Mouse (Mus musculus) midbrain, postnatal 0 days (tissue): ENCODE data around the gene Fli1. TPM values are rescaled to one million over a fixed set of nuclear protein-coding genes. Genes with fewer than 3 reads are reported as not detected.

Source experiments
- ATAC-seq: fragments of 200-750 bp; cut with Nextera tagmentation; 2 replicates; pipeline ENCODE4 v1.8.0; 2017; ENCODE audit warnings: moderate number of reproducible peaks, mild to moderate bottlenecking, moderate TSS enrichment, moderate library complexity; ENCODE audit not compliant: low FRiP score
- DNase-seq: peaks from one replicate; pipeline ENCODE4 v3.0.0-alpha.2; 2015; ENCODE audit warnings: low spot score
- H3K27ac ChIP-seq: fragments of 300-500 bp; sonication (generic); 2 replicates; pipeline ENCODE4 v1.5.1; 2014; ENCODE audit warnings: low read depth, mild to moderate bottlenecking, low read length, mixed read lengths
- H3K27me3 ChIP-seq: fragments of 300-500 bp; sonication (generic); 2 replicates; pipeline ENCODE4 v1.6.1; 2014; ENCODE audit warnings: low read length, control low read depth, mixed read lengths; ENCODE audit not compliant: insufficient read depth
- H3K36me3 ChIP-seq: fragments of 300-500 bp; sonication (generic); 2 replicates; pipeline ENCODE4 v1.6.1; 2014; ENCODE audit warnings: low read length, control low read depth, mixed read lengths; ENCODE audit not compliant: insufficient read depth
- H3K4me1 ChIP-seq: fragments of 300-500 bp; sonication (generic); 2 replicates; pipeline ENCODE4 v1.6.1; 2014; ENCODE audit warnings: mild to moderate bottlenecking, control low read depth, antibody characterized with exemption, low read length, mixed read lengths; ENCODE audit not compliant: insufficient read depth
- H3K4me2 ChIP-seq: fragments of 300-500 bp; sonication (generic); 2 replicates; pipeline ENCODE4 v1.6.1; 2014; ENCODE audit warnings: low read depth, mild to moderate bottlenecking, low read length, mixed read lengths; ENCODE audit not compliant: poor library complexity, severe bottlenecking
- H3K4me3 ChIP-seq: fragments of 300-500 bp; sonication (generic); 2 replicates; pipeline ENCODE4 v1.5.1; 2014; ENCODE audit warnings: low read depth, mild to moderate bottlenecking, low read length, moderate library complexity
- H3K9ac ChIP-seq: fragments of 300-500 bp; sonication (generic); replicated peaks from 2 replicates; pipeline ENCODE4 v1.6.1; 2014; ENCODE audit warnings: mild to moderate bottlenecking, low read length, moderate library complexity, mixed read lengths; ENCODE audit not compliant: poor library complexity, severe bottlenecking
- H3K9me3 ChIP-seq: fragments of 300-500 bp; sonication (generic); 2 replicates; pipeline ENCODE4 v1.6.1; 2016; ENCODE audit warnings: low read length, control low read depth
- CTCF ChIP-seq: IDR thresholded peaks from 2 replicates; pipeline ENCODE4 v1.5.1; 2016; ENCODE audit warnings: antibody characterized with exemption, mild to moderate bottlenecking
- WGBS: fragments of 180-500 bp; shearing (Covaris S2); extraction: QIAGEN DNeasy Blood & Tissue Kit; methylation state at CpG from one replicate; pipeline ENCODE4 v1.1.7; 2014; 5-methylcytosine and 5-hydroxymethylcytosine counted together
- polyA plus RNA-seq: library from polyadenylated mRNA; unstranded; fragments of >200 nt; fragmentation: Nextera tagmentation; extraction: Ambion mirVana; gene quantifications from 2 replicates; pipeline ENCODE4 v1.2.1, GENCODE M21; 2015
- total RNA-seq: library from RNA; depleted of rRNA; stranded (reverse); fragments of >200 nt; gene quantifications from 2 replicates; pipeline ENCODE4 v1.2.3, GENCODE M21; 2014; rRNA removed

The Fli1 gene
- total RNA-seq (8.4 and 9.1 TPM in 2 replicates), polyA plus RNA-seq (5.5 and 5.9 TPM in 2 replicates)

- H3K4me3 ChIP-seq = peak within 1 kb of the TSS; percentile 47
- H3K9me3 ChIP-seq = no peaks in the 10 kb centered on the region
- peaks cover 59% of the 10 kb centered on the region for H3K27me3 ChIP-seq
- no peak for DNase-seq
- peak within 1 kb of the TSS; percentile 94 for H3K4me2 ChIP-seq
- no peak within 1 kb of the TSS for H3K9ac ChIP-seq
- H3K4me1 ChIP-seq = peaks cover 10% of the 10 kb centered on the region
- ATAC-seq = no peak
- no peak for TF ChIP-seq CTCF
- WGBS = under 1% methylated on average over 41 of the region's 41 CpGs
- no peak within 1 kb of the TSS for H3K27ac ChIP-seq
- H3K36me3 ChIP-seq = no peaks in the 10 kb centered on the region
Observed at GRCm38 (mm10) chr9:32542212-32543039, at the start of gene Fli1. Gene Fli1, minus strand, starts transcription at chr9:32542861.

- H3K36me3 ChIP-seq = no peaks in the 10 kb centered on the region
- TF ChIP-seq CTCF = peak; percentile 98
- no peaks in the 10 kb centered on the region for H3K9me3 ChIP-seq
- no peak overlapping the region for H3K9ac ChIP-seq
- DNase-seq (peak; percentile 91), ATAC-seq (peak; percentile 65)
- no peak overlapping the region for H3K4me2 ChIP-seq
- no peak overlapping the region for H3K4me3 ChIP-seq
- 6% methylated on average over 14 of the region's 14 CpGs for WGBS
- H3K4me1 ChIP-seq = peaks cover 10% of the 10 kb centered on the region; the same call in 1 of the 2 replicates
- H3K27ac ChIP-seq = no peak overlapping the region
- peaks cover 5% of the 10 kb centered on the region; the same call in 1 of the 2 replicates for H3K27me3 ChIP-seq
Observed at GRCm38 (mm10) chr9:32591732-32592582, 49.3 kb upstream of the Fli1 start.

- 27% methylated on average over 5 of the region's 5 CpGs for WGBS
- Histone ChIP-seq H3K4me2 (no peak overlapping the region), H3K4me3 (no peak overlapping the region), H3K9me3 (no peaks in the 10 kb centered on the region), H3K27ac (no peak overlapping the region), H3K36me3 (no peaks in the 10 kb centered on the region), H3K9ac (no peak overlapping the region), H3K4me1 (peaks cover 10% of the 10 kb centered on the region; the same call in 1 of the 2 replicates), H3K27me3 (no peaks in the 10 kb centered on the region)
- DNase-seq = peak; percentile 48
- no peak for ATAC-seq
- no peak for TF ChIP-seq CTCF
Observed at GRCm38 (mm10) chr9:32590571-32590970, 47.9 kb upstream of the Fli1 start.

- H3K9me3 ChIP-seq = no peaks in the 10 kb centered on the region
- peaks cover 10% of the 10 kb centered on the region; the same call in 1 of the 2 replicates for H3K4me1 ChIP-seq
- no peaks in the 10 kb centered on the region for H3K27me3 ChIP-seq
- ATAC-seq (0 out of 2 replicates have a peak, but pooled peaks have one; percentile 64), DNase-seq (peak; percentile 86)
- H3K4me3 ChIP-seq = no peak overlapping the region
- no peaks in the 10 kb centered on the region for H3K36me3 ChIP-seq
- no peak overlapping the region for H3K9ac ChIP-seq
- 9% methylated on average over 8 of the region's 8 CpGs for WGBS
- TF ChIP-seq CTCF = peak; percentile 96
- H3K4me2 ChIP-seq = no peak overlapping the region
- H3K27ac ChIP-seq = no peak overlapping the region
Observed at GRCm38 (mm10) chr9:32589900-32590299, 47.2 kb upstream of the Fli1 start.

- Histone ChIP-seq H3K36me3 (no peaks in the 10 kb centered on the region), H3K4me3 (no peak overlapping the region), H3K4me1 (0 out of 2 replicates have a peak, but pooled peaks cover 3% of the 10 kb centered on the region), H3K27me3 (no peaks in the 10 kb centered on the region), H3K9me3 (no peaks in the 10 kb centered on the region), H3K27ac (no peak overlapping the region), H3K9ac (no peak overlapping the region), H3K4me2 (no peak overlapping the region)
- no peak; the same call in 1 of the 2 replicates for ATAC-seq
- peak; percentile 9 for DNase-seq
- peak; percentile 63 for TF ChIP-seq CTCF
- WGBS = 39% methylated on average over 7 of the region's 7 CpGs
Observed at GRCm38 (mm10) chr9:32585357-32585756, 42.7 kb upstream of the Fli1 start.
